Mouse (Mus musculus) stomach, embryonic 14.5 days (tissue): Measurements from ENCODE around the gene Gm3045. TPM values are rescaled to one million over a fixed set of nuclear protein-coding genes. Genes with fewer than 3 reads are reported as not detected.

ENCODE experiments used
- ATAC-seq: fragments of 200-750 bp; cut with Nextera tagmentation; 2 replicates; pipeline ENCODE4 v1.8.0; 2017; ENCODE audit warnings: low read depth, moderate TSS enrichment; ENCODE audit not compliant: insufficient number of reproducible peaks, insufficient read depth, low FRiP score
- H3K27ac ChIP-seq: fragments of 300-500 bp; sonication (generic); 2 replicates; pipeline ENCODE4 v1.5.1; 2014; ENCODE audit warnings: mild to moderate bottlenecking, low read length, moderate library complexity, mixed read lengths
- H3K27me3 ChIP-seq: fragments of 300-500 bp; sonication (generic); 2 replicates; pipeline ENCODE4 v1.6.1; 2014; ENCODE audit warnings: low read length, control low read depth, mixed read lengths; ENCODE audit not compliant: control insufficient read depth, insufficient read depth
- H3K36me3 ChIP-seq: fragments of 300-500 bp; sonication (generic); 2 replicates; pipeline ENCODE4 v1.6.1; 2014; ENCODE audit warnings: mild to moderate bottlenecking, control low read depth, low read length, moderate library complexity, mixed read lengths; ENCODE audit not compliant: control insufficient read depth, insufficient read depth
- H3K4me1 ChIP-seq: fragments of 300-500 bp; sonication (generic); 2 replicates; pipeline ENCODE4 v1.6.1; 2014; ENCODE audit warnings: low read length, control low read depth, mixed read lengths; ENCODE audit not compliant: control insufficient read depth, insufficient read depth
- H3K4me2 ChIP-seq: fragments of 300-500 bp; sonication (generic); replicated peaks from 2 replicates; pipeline ENCODE4 v1.6.1; 2014; ENCODE audit warnings: low read depth, low read length, control low read depth
- H3K4me3 ChIP-seq: fragments of 300-500 bp; sonication (generic); 2 replicates; pipeline ENCODE4 v1.5.1; 2014; ENCODE audit warnings: low read depth, low read length, control low read depth
- H3K9ac ChIP-seq: fragments of 300-500 bp; sonication (generic); replicated peaks from 2 replicates; pipeline ENCODE4 v1.6.1; 2014; ENCODE audit warnings: low read depth, mild to moderate bottlenecking, control low read depth, low read length, moderate library complexity, mixed read lengths
- H3K9me3 ChIP-seq: fragments of 300-500 bp; sonication (generic); 2 replicates; pipeline ENCODE4 v1.6.1; 2016; ENCODE audit warnings: low read depth, low read length, control low read depth; ENCODE audit not compliant: control insufficient read depth
- WGBS: fragments of 180-500 bp; shearing (Covaris S2); extraction: QIAGEN DNeasy Blood & Tissue Kit; methylation state at CpG from one replicate; pipeline ENCODE4 v1.1.7; 2014; 5-methylcytosine and 5-hydroxymethylcytosine counted together
- polyA plus RNA-seq: library from polyadenylated mRNA; unstranded; fragments of >200 nt; fragmentation: Nextera tagmentation; extraction: Ambion mirVana; gene quantifications from 2 replicates; pipeline ENCODE4 v1.2.1, GENCODE M21; 2014

Gene Gm3045
- polyA plus RNA-seq, 1 experiment from 2014 or later: not detected

DNA sequence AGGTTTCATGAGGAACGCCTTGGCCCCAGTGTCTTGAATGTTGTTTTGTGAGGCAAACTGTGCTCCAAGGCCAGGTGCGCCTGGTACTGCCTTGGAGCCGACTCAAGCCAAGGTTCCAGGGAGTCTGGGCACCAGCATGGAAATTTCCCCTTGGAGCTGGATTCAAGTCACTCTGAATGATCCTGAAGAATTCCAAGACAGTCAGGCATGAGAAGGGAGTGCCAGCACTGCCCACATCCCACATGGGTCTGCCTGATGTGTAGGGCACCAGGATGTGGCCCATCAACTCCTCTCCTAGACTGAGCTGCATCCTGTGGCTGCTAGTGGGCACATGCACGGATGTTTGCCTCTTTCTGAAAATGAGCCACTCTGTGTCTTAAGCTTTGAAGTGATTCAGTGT, 42.1 kb downstream of the Gm3045 start:
- no peak overlapping the region for H3K4me2 ChIP-seq
- no peaks in the 10 kb centered on the region for H3K9me3 ChIP-seq
- H3K4me1 ChIP-seq: peaks cover 2% of the 10 kb centered on the region; the same call in 1 of the 2 replicates
- no peak overlapping the region for H3K27ac ChIP-seq
- ATAC-seq: no peak
- no peak overlapping the region for H3K9ac ChIP-seq
- WGBS: 92% methylated on average over 4 of the region's 4 CpGs
- no peak overlapping the region for H3K4me3 ChIP-seq
- no peaks in the 10 kb centered on the region for H3K27me3 ChIP-seq
- H3K36me3 ChIP-seq: no peaks in the 10 kb centered on the region

GRCm38 (mm10) chr13:56471211-56471610, 44.8 kb downstream of the Gm3045 start:
- no peak overlapping the region for H3K4me3 ChIP-seq
- peaks cover 2% of the 10 kb centered on the region; the same call in 1 of the 2 replicates for H3K4me1 ChIP-seq
- no peak for ATAC-seq
- H3K4me2 ChIP-seq: no peak overlapping the region
- H3K27me3 ChIP-seq: no peaks in the 10 kb centered on the region
- no peak overlapping the region for H3K27ac ChIP-seq
- H3K9me3 ChIP-seq: no peaks in the 10 kb centered on the region
- no peak overlapping the region for H3K9ac ChIP-seq
- no peaks in the 10 kb centered on the region for H3K36me3 ChIP-seq
- whole genome bisulfite sequencing: 88% methylated on average over 6 of the region's 6 CpGs

- H3K9ac ChIP-seq: no peak overlapping the region
- WGBS: 62% methylated on average over 9 of the region's 9 CpGs
- H3K27ac ChIP-seq: no peak overlapping the region
- peaks cover 2% of the 10 kb centered on the region; the same call in 1 of the 2 replicates for H3K4me1 ChIP-seq
- H3K4me3 ChIP-seq: no peak overlapping the region
- H3K4me2 ChIP-seq: no peak overlapping the region
- ATAC-seq: no peak
- no peaks in the 10 kb centered on the region for H3K36me3 ChIP-seq
- no peaks in the 10 kb centered on the region for H3K9me3 ChIP-seq
- H3K27me3 ChIP-seq: no peaks in the 10 kb centered on the region
Measured at GRCm38 (mm10) chr13:56471951-56472350, 45.6 kb downstream of the Gm3045 start.

GRCm38 (mm10) chr13:56472661-56473060, 46.3 kb downstream of the Gm3045 start:
- no peaks in the 10 kb centered on the region for H3K36me3 ChIP-seq
- H3K27ac ChIP-seq: no peak overlapping the region
- no peak overlapping the region for H3K9ac ChIP-seq
- H3K4me3 ChIP-seq: no peak overlapping the region
- 90% methylated on average over 9 of the region's 9 CpGs for WGBS
- peaks cover 2% of the 10 kb centered on the region; the same call in 1 of the 2 replicates for H3K4me1 ChIP-seq
- no peak overlapping the region for H3K4me2 ChIP-seq
- no peaks in the 10 kb centered on the region for H3K9me3 ChIP-seq
- no peak for ATAC-seq
- no peaks in the 10 kb centered on the region for H3K27me3 ChIP-seq

DNA sequence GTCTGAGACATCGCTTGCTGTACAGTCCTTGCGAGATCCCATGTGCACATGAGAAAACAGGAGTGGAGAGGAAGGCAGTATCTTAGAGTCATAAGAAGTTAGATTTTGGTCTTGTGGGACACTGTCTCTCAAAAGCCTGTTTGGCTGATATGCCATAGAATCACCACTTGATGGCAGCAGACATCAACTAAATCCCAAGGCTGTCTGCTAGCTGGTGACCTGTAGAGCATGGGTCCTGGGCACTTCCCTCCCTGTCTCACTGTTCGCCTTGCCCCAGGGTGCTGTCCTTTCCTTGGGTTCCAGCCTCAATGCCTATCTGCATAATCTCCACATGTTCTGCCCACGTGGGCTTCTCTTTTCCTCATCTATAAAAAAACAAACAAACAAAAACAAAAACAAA, 49.0 kb downstream of the Gm3045 start:
- no peak for ATAC-seq

GRCm38 (mm10) chr13:56476790-56477189, 50.4 kb downstream of the Gm3045 start:
- Histone ChIP-seq H3K9ac (no peak overlapping the region), H3K4me3 (no peak overlapping the region), H3K27ac (no peak overlapping the region), H3K9me3 (no peaks in the 10 kb centered on the region), H3K27me3 (no peaks in the 10 kb centered on the region), H3K4me1 (0 out of 2 replicates have a peak, but pooled peaks cover 2% of the 10 kb centered on the region), H3K4me2 (no peak overlapping the region), H3K36me3 (no peaks in the 10 kb centered on the region)
- ATAC-seq: no peak
- WGBS: 72% methylated on average over 5 of the region's 5 CpGs

More for the DNA sequence above, 49.0 kb downstream of the Gm3045 start:
- Histone ChIP-seq H3K27me3 (no peaks in the 10 kb centered on the region), H3K9me3 (no peaks in the 10 kb centered on the region), H3K4me1 (peaks cover 2% of the 10 kb centered on the region; the same call in 1 of the 2 replicates), H3K9ac (no peak overlapping the region), H3K4me2 (no peak overlapping the region), H3K27ac (no peak overlapping the region), H3K36me3 (no peaks in the 10 kb centered on the region), H3K4me3 (no peak overlapping the region)
- 28% methylated on average over 4 of the region's 4 CpGs for WGBS

DNA sequence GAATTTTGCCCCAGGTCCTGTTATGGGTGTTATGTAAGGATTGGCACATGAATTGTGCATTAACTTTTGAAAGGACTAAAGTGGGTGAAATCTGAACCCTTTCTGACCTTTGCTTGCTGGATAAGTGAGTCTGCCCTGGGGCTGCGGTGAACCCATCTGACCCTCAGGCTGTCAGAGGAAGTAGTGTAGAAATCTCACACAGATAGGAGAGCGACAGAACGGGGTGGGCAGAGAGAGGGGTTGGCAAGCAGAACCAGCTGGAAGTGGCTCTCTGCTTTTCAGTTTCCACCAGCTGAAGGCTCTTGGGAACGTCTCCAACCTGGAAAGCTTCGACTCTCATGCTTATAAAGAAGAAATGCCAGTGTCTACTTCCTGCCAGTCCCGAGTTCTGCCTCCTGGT, 50.9 kb downstream of the Gm3045 start:
- Histone ChIP-seq H3K4me2 (no peak overlapping the region), H3K9ac (no peak overlapping the region), H3K9me3 (no peaks in the 10 kb centered on the region), H3K36me3 (no peaks in the 10 kb centered on the region), H3K27ac (no peak overlapping the region), H3K4me3 (no peak overlapping the region), H3K27me3 (no peaks in the 10 kb centered on the region), H3K4me1 (no peaks in the 10 kb centered on the region)
- WGBS: 33% methylated on average over 6 of the region's 6 CpGs
- no peak for ATAC-seq

DNA sequence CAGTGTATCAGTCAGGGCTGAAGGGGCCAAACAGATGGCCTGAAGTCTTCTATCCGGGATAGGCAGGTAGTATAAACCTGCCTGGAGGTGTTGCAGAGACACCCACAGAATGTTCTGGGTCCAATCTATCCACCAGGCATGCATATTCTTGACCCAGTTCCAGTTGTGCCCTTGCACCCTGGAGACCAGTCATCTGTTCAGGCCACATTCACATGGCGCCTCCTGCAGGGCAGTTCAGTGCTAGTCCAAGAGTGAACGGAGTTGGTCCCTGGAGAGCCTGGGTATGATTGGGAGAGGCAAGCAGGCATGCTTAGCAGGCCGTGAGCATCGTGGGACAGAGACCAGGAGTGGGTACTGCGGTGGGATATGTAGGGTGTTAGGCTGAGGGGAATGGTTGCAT, 51.6 kb downstream of the Gm3045 start:
- Histone ChIP-seq H3K9ac (no peak overlapping the region), H3K27me3 (no peaks in the 10 kb centered on the region), H3K4me1 (no peaks in the 10 kb centered on the region), H3K9me3 (no peaks in the 10 kb centered on the region), H3K36me3 (no peaks in the 10 kb centered on the region), H3K4me2 (no peak overlapping the region), H3K27ac (no peak overlapping the region), H3K4me3 (no peak overlapping the region)
- ATAC-seq: no peak
- WGBS: 87% methylated on average over 6 of the region's 6 CpGs

- Histone ChIP-seq H3K9me3 (no peaks in the 10 kb centered on the region), H3K4me3 (no peak within 1 kb of the TSS), H3K9ac (no peak within 1 kb of the TSS), H3K4me1 (no peaks in the 10 kb centered on the region), H3K4me2 (no peak within 1 kb of the TSS), H3K27me3 (no peaks in the 10 kb centered on the region), H3K27ac (no peak within 1 kb of the TSS), H3K36me3 (no peaks in the 10 kb centered on the region)
- WGBS: 81% methylated on average over 3 of the region's 3 CpGs
- no peak for ATAC-seq
Measured at GRCm38 (mm10) chr13:56482146-56482545, 55.8 kb downstream of the Gm3045 start, which contains the start of gene Il9. Gene Il9 (minus strand): TSS chr13:56482246.
